Comparison of ENCODE assay signal across 9 mouse cellular contexts in genomic region chr10:77150016-77150415, GRCm38 (mm10). TPM values are rescaled to one million over a fixed set of nuclear protein-coding genes. Genes with fewer than 3 reads are reported as not detected.
A peak's percentile ranks its signal among the peaks of the same experiment; 100 is the strongest.
DNase-seq lines count a peak whose midpoint lies in the region; ATAC-seq and TF ChIP-seq lines count a peak whose summit lies in the region.
"Had no signal": no experiment of that assay in that cellular context is flagged by ENCODE, and none has a peak within 500 bp of the region (broad histone marks: within the 10 kb centered on the region; RNA-seq: fewer than 3 reads in every experiment).

No protein-coding gene starts in this region.

- no peaks in the 10 kb centered on the region for H3K9me3 ChIP-seq in forebrain, embryonic 10.5 days
- H3K9me3 ChIP-seq in forebrain, embryonic 16.5 days (ENCODE audit: control insufficient read depth, low read length): no peaks in the 10 kb centered on the region
- no peaks in the 10 kb centered on the region for H3K9me3 ChIP-seq in lung, embryonic 14.5 days (ENCODE audit: low read depth, low read length)
- H3K9me3 ChIP-seq in forebrain, embryonic 14.5 days (replicated peaks; ENCODE audit: control insufficient read depth, low read length): no peaks in the 10 kb centered on the region
- H3K9me3 ChIP-seq in midbrain, embryonic 14.5 days (ENCODE audit: control insufficient read depth, low read length): no peaks in the 10 kb centered on the region

- no peak for TF ChIP-seq CTCF in lung, embryonic 14.5 days (IDR thresholded peaks at IDR 0.05; ENCODE audit: low read depth)

- H3K27ac ChIP-seq in forebrain, embryonic 10.5 days: peak overlapping the region; percentile 90
- no peak overlapping the region for H3K27ac ChIP-seq in forebrain, embryonic 16.5 days (ENCODE audit: low read length)
- peak overlapping the region; percentile 89 for H3K27ac ChIP-seq in lung, embryonic 14.5 days (ENCODE audit: low read depth)
- peak overlapping the region; percentile 73 for H3K27ac ChIP-seq in forebrain, embryonic 14.5 days (ENCODE audit: low read depth, low read length)
- peak overlapping the region; percentile 80 for H3K27ac ChIP-seq in midbrain, embryonic 14.5 days (replicated peaks; ENCODE audit: low read depth, low read length)

- 43% methylated on average over 8 of the region's 8 CpGs for WGBS in forebrain, embryonic 10.5 days
- 42% methylated on average over 8 of the region's 8 CpGs for WGBS in forebrain, embryonic 16.5 days
- WGBS in lung, embryonic 14.5 days: 37% methylated on average over 8 of the region's 8 CpGs
- WGBS in forebrain, embryonic 14.5 days: 42% methylated on average over 8 of the region's 8 CpGs
- 54% methylated on average over 8 of the region's 8 CpGs for WGBS in midbrain, embryonic 14.5 days

- no peak overlapping the region for H3K4me2 ChIP-seq in forebrain, embryonic 16.5 days (ENCODE audit: low read length)
- peak overlapping the region; percentile 36 for H3K4me2 ChIP-seq in lung, embryonic 14.5 days
- no peak overlapping the region for H3K4me2 ChIP-seq in forebrain, embryonic 14.5 days (ENCODE audit: low read length)
- no peak overlapping the region for H3K4me2 ChIP-seq in midbrain, embryonic 14.5 days (ENCODE audit: low read length)

- H3K4me3 ChIP-seq in forebrain, embryonic 10.5 days: peak overlapping the region; percentile 26; the same call in 1 of the 2 replicates
- no peak overlapping the region for H3K4me3 ChIP-seq in forebrain, embryonic 16.5 days (replicated peaks; ENCODE audit: low read length)
- H3K4me3 ChIP-seq in lung, embryonic 14.5 days (ENCODE audit: low read depth, low read length): no peak overlapping the region
- no peak overlapping the region for H3K4me3 ChIP-seq in forebrain, embryonic 14.5 days (ENCODE audit: low read depth, low read length)
- H3K4me3 ChIP-seq in midbrain, embryonic 14.5 days (replicated peaks; ENCODE audit: low read depth, low read length): no peak overlapping the region

- H3K36me3 ChIP-seq in forebrain, embryonic 10.5 days (replicated peaks): peaks cover 9% of the 10 kb centered on the region
- no peaks in the 10 kb centered on the region for H3K36me3 ChIP-seq in forebrain, embryonic 16.5 days (ENCODE audit: control insufficient read depth, insufficient read depth)
- no peaks in the 10 kb centered on the region for H3K36me3 ChIP-seq in lung, embryonic 14.5 days (ENCODE audit: insufficient read depth)
- H3K36me3 ChIP-seq in forebrain, embryonic 14.5 days (ENCODE audit: control insufficient read depth, insufficient read depth, low read length): no peaks in the 10 kb centered on the region
- no peaks in the 10 kb centered on the region for H3K36me3 ChIP-seq in midbrain, embryonic 14.5 days (ENCODE audit: control insufficient read depth, insufficient read depth, low read length)

- intact Hi-C loops in gastrocnemius, postnatal 36 days (cut with DNase I): no loop called here

- H3K9ac ChIP-seq in forebrain, embryonic 16.5 days (replicated peaks; ENCODE audit: low read depth, low read length): no peak overlapping the region
- no peak overlapping the region for H3K9ac ChIP-seq in lung, embryonic 14.5 days
- H3K9ac ChIP-seq in forebrain, embryonic 14.5 days (ENCODE audit: low read length): no peak overlapping the region
- H3K9ac ChIP-seq in midbrain, embryonic 14.5 days (replicated peaks; ENCODE audit: low read length): no peak overlapping the region

- DNase-seq in forebrain, embryonic 10.5 days (ENCODE audit: extremely low spot score, low spot score): no peak
- peak; percentile 53 for DNase-seq in lung, embryonic 14.5 days
- no peak for DNase-seq in lung, adult 18-20 months
- no peak for DNase-seq in forebrain, embryonic 14.5 days (ENCODE audit: low spot score)
- no peak for DNase-seq in midbrain, embryonic 14.5 days
- DNase-seq in gastrocnemius, postnatal 36 days: no peak
- no peak for DNase-seq in cerebellum, postnatal 25 days
- DNase-seq: cerebellum, adult 11 months had no signal

- ATAC-seq in forebrain, embryonic 16.5 days: no peak
- ATAC-seq in lung, embryonic 14.5 days (ENCODE audit: insufficient read depth): no peak
- no peak for ATAC-seq in forebrain, embryonic 14.5 days
- no peak for ATAC-seq in midbrain, embryonic 14.5 days (ENCODE audit: low FRiP score, low TSS enrichment)

- no peaks in the 10 kb centered on the region for H3K27me3 ChIP-seq in forebrain, embryonic 10.5 days (ENCODE audit: poor library complexity, severe bottlenecking)
- H3K27me3 ChIP-seq in forebrain, embryonic 16.5 days (replicated peaks; ENCODE audit: control insufficient read depth, insufficient read depth, low read length): no peaks in the 10 kb centered on the region
- no peaks in the 10 kb centered on the region for H3K27me3 ChIP-seq in lung, embryonic 14.5 days (ENCODE audit: insufficient read depth, low read length)
- no peaks in the 10 kb centered on the region for H3K27me3 ChIP-seq in forebrain, embryonic 14.5 days (replicated peaks; ENCODE audit: control insufficient read depth, insufficient read depth, low read length)
- no peaks in the 10 kb centered on the region for H3K27me3 ChIP-seq in midbrain, embryonic 14.5 days (ENCODE audit: control insufficient read depth, insufficient read depth, low read length)

- H3K4me1 ChIP-seq in forebrain, embryonic 10.5 days: peaks cover 83% of the 10 kb centered on the region
- H3K4me1 ChIP-seq in forebrain, embryonic 16.5 days (replicated peaks; ENCODE audit: control insufficient read depth, insufficient read depth, low read length): peaks cover 19% of the 10 kb centered on the region
- H3K4me1 ChIP-seq in lung, embryonic 14.5 days (ENCODE audit: insufficient read depth): peaks cover 34% of the 10 kb centered on the region
- peaks cover 29% of the 10 kb centered on the region for H3K4me1 ChIP-seq in forebrain, embryonic 14.5 days (ENCODE audit: control insufficient read depth, insufficient read depth, low read length)
- peaks cover 26% of the 10 kb centered on the region for H3K4me1 ChIP-seq in midbrain, embryonic 14.5 days (ENCODE audit: control insufficient read depth, insufficient read depth, low read length)

RNA-seq across cellular contexts. Expression of gene Col18a1, which starts 16.3 kb away (rescaled TPM):
- 147 and 152 TPM in 2 replicates for polyA plus RNA-seq in forebrain, embryonic 10.5 days (2016; fragmentation: Nextera tagmentation; extraction: Ambion mirVana)
- polyA plus RNA-seq in forebrain, embryonic 16.5 days (2015; fragmentation: Nextera tagmentation; extraction: Ambion mirVana): 21.7 and 26.2 TPM in 2 replicates
- polyA plus RNA-seq in lung, embryonic 14.5 days (2014; fragmentation: Nextera tagmentation; extraction: Ambion mirVana): 204 and 217 TPM in 2 replicates
- polyA plus RNA-seq in forebrain, embryonic 14.5 days (2014; fragmentation: Nextera tagmentation; extraction: Ambion mirVana): 21.3 and 24.1 TPM in 2 replicates
- 8.5 and 33.0 TPM in 2 replicates for polyA plus RNA-seq in midbrain, embryonic 14.5 days (2014; fragmentation: Nextera tagmentation; extraction: Ambion mirVana)
- 10 to 100 TPM in 1 of 2 experiments, 1 to 10 TPM in 1; 6.4 to 10.3 TPM for total RNA-seq in gastrocnemius, postnatal 36 days (2021)
